Mouse (Mus musculus) C2C12 (cell line): ENCODE measurements around the gene Med17.

Source experiments
- CEBPB ChIP-seq: IDR thresholded peaks from one replicate; pipeline ENCODE4 v1.6.1; 2011; ENCODE audit warnings: low read depth, mild to moderate bottlenecking, control low read depth, moderate library complexity
- CTCF ChIP-seq: IDR thresholded peaks from one replicate; pipeline ENCODE4 v1.5.1; 2011; ENCODE audit not compliant: control insufficient read depth, insufficient read depth, insufficient read length
- FOSL1 ChIP-seq: IDR thresholded peaks from one replicate; pipeline ENCODE4 v1.8.0; 2011; ENCODE audit warnings: mild to moderate bottlenecking, low read length; ENCODE audit not compliant: poor library complexity, insufficient read depth, severe bottlenecking
- MAX ChIP-seq: IDR thresholded peaks from one replicate; pipeline ENCODE4 v1.6.1; 2011; ENCODE audit warnings: mild to moderate bottlenecking, control low read depth
- MYOD1 ChIP-seq: IDR thresholded peaks from one replicate; pipeline ENCODE4 v1.6.1; 2011; ENCODE audit warnings: low read depth; ENCODE audit not compliant: control insufficient read depth, insufficient read length
- MYOG ChIP-seq: IDR thresholded peaks from one replicate; pipeline ENCODE4 v1.6.1; 2011; ENCODE audit not compliant: control insufficient read depth, insufficient read length; ENCODE audit errors: extremely low read depth
- USF1 ChIP-seq: IDR thresholded peaks from one replicate; pipeline ENCODE4 v1.6.1; 2011; ENCODE audit warnings: low read depth, mild to moderate bottlenecking, control low read depth, moderate library complexity

GRCm38 (mm10) chr9:15213695-15214094 lies 66.0 kb downstream of the Med17 start:
- TF ChIP-seq FOSL1, result no peak
- no peak for TF ChIP-seq CTCF
- no peak for TF ChIP-seq USF1
- TF ChIP-seq MAX, result no peak
- TF ChIP-seq CEBPB, result no peak
- no peak for TF ChIP-seq MYOD1
- no peak for TF ChIP-seq MYOG
